Mouse (Mus musculus): Measurements from ENCODE around the gene A630095N17Rik. TPM values are rescaled to one million over a fixed set of nuclear protein-coding genes. Genes with fewer than 3 reads are reported as not detected.

The A630095N17Rik gene
- total RNA-seq, 2 experiments from 2014 or later = not detected

DNA sequence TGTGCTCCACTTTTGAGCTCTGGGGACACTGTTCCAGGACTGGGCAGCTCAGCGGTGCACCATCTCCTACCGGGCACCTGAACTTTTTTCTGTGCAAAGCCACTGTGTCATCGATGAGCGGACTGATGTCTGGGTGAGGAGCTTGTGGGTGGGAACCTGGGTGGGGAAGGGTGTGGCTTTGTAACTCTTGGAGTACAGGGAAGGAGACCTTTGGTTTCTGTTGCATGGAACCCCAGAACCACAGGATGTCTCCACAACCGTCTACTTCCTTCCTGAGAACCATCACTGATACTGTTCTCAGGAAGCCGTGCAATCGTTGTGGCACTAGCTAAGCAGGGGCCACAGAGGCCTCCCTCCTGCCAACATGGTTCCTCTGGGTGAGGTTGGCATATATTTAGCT lies 18.8 kb downstream of the A630095N17Rik start:
- no peak for DNase-seq

DNA sequence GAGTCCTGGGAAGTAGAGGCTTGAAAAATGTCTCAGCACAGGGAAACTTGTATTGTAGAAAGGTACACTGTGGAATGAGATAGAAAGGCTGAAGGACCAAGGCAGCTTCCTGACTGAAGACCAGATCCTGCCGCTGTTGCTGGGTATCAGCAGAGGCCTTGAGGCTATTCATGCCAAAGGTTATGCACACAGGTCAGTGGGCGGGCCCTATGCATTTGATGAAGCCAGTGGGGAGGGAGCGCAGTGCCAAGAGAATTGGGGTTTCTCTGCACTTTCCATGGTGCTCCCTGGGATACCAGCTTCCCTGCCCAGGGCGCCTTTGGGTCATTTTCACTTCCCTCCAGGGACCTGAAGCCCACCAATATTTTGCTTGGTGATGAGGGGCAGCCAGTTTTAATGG lies 19.4 kb downstream of the A630095N17Rik start:
- DNase-seq = no peak

DNA sequence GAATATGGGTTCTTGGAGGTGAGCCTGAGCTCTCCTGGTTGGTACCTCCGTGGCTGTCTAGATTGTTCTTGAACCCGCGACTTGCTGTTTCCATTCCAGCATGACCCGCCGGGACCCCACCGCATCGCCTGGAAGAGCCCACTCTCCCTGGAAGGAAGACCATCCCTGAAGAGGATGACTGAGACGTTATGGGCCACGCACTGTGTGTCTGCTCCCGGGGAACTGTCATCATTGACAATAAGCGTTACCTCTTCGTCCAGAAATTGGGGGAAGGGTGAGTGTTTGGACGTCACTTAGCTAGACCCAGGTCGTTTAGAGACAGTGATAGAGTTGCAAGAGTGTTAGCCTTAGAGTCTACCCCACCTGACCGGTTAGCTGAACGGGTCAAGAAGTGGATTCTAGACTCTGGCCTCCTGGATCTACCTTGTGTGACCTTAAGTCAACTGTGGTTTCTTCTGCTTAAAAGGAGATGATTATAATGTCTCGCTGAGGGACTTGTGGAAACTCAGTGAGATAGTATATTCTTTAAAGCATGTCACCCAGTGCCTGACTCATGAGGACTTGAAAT lies 20.7 kb downstream of the A630095N17Rik start:
- DNase-seq = no peak

GRCm38 (mm10) chr1:75210136-75211087 lies 21.5 kb downstream of the A630095N17Rik start, which contains the start of the genes Glb1l and Stk16:
Gene Glb1l (minus strand): TSS chr1:75210813.
Gene Stk16 (plus strand): TSS chr1:75210838.
- peak; percentile 94 for DNase-seq

- DNase-seq = no peak
Measured at GRCm38 (mm10) chr1:75208967-75209678, 22.8 kb downstream of the A630095N17Rik start.

DNA sequence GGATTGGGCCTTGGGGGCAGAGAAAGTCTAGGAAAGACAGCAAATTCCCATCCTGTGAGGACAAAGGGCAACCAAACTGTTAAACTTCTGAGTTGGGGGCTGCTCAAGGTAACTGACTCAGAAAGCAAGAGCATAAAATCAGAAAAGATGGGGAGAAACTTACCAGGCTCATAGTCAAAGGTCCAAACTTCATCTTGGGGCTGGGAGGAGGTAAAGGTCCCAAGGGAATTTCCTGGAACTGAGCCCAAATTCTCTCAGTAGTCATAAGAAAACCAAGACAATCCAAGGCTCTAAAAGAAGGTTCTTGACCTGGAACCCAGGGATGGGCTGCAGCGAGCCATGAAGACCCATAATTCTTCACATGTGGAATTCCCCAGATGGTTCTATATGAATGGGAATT lies 30.7 kb downstream of the A630095N17Rik start:
- DNase-seq = no peak

DNA sequence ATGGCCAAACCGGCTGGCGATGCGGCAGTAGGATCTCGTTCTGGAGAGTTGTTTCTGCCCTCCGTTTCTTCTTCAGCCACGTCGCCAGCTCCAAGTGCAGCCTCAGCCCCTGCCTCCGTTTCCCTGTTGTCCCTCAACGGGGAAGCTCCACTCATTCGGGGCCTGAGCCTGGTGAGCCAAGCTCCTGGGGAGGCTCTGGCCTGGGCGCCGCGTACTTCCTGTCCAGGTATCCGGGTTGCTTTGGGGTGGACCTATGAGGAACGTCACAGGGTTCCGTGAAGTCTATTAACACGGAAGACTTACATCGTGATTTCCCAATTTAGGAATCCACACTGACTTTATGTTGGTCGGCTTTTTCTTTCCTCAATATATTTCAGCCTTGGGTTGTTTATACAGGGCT lies 39.5 kb downstream of the A630095N17Rik start:
- DNase-seq = no peak

DNA sequence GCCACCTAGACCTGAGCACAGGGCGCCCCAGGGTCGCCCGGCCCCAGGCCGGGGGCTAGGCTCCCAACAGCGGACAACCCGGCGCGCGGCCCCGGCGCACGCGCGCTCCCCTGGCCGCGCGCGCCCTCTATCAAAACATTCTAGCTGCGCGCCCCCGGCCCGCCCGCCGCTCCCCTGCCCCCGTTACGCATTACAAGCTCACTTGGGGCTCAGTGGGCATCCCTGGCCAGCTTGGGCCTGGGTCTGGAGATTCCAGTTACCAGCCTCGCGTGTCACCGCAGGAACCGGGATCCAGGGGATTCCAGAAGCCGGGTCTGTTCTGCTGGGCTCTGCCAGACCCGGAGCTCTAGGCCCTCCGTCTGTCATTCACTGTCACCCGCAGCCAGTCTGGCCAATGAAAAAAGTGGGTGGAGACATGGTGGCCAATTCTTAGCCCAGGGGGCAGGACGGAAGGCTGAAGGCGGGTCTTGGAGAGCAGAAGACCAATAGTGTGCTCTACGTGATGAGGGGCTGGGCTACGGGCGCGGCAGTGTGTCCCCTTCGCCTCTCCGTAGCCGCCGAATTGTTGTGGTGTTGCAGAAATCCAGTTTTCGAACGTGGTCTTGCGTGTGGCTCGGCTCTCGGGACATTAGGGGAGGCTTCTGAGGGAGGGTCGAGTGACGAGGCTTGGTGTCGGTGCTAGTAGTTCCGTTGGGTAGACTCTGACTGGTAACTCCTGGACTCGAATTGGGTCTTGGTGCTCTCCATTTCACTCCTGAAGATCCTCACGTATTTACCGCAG lies 40.1 kb downstream of the A630095N17Rik start, which contains the start of the genes Ankzf1 and Atg9a:
TSS of gene Ankzf1 (plus strand) at position 530 of the 781 bp plus-strand sequence.
TSS of gene Atg9a (minus strand) at position 575 of the 781 bp plus-strand sequence.
- peak; percentile 98 for DNase-seq

- DNase-seq = no peak
Measured at GRCm38 (mm10) chr1:75191258-75191621, 40.7 kb downstream of the A630095N17Rik start.

DNA sequence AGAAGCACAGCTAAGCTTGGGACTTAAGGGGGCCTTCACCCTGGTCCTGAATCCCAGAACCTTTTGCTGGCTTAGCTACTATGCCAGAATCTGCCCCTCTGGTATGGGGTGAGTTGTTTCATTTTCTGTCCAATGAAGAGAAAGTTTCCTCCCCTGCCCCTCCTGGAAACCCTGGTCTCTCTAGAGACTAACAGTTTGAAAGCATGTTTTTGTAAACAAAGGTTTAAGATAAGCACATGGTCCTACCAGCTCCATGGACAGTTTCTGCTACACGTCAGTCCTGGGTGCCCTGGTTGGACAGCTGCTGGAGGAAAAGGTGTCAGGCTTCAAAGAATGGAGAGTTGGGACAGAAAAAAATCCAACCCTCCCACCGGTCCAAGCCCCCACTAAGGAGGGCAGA lies 41.3 kb downstream of the A630095N17Rik start:
- no peak for DNase-seq

DNA sequence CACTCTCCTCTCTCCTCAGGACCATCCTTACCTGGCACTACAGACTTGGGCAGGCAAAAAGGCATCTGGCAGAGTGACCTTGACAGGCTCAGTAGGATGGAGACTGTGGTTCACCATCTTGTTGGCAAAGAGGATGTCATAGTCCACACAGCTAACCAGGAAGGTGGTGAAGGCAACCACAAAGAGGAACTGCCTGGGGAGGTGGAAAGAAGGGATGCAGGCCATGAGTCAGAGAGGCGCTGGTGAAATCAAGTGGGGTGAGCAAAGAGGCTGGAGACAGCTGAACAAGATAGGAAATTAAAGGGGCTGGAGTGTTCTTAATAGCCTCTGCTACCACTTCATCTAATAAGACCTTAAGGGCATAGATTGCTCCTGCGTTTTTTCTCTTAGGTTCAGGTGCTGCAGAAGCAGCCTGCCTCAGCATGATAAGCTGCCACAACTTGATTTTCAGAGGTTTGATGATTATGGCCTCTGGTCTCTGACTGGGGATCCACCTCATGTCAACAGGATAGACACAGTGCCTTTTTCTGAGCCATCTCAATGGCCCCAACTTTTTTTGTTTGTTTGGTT lies 43.9 kb downstream of the A630095N17Rik start:
- no peak for DNase-seq

GRCm38 (mm10) chr1:75187126-75187525 lies 44.8 kb downstream of the A630095N17Rik start:
- no peak for DNase-seq

GRCm38 (mm10) chr1:75185495-75185894 lies 46.4 kb downstream of the A630095N17Rik start:
- no peak for DNase-seq

- DNase-seq = no peak
Measured at GRCm38 (mm10) chr1:75182160-75182559, 49.7 kb downstream of the A630095N17Rik start.

GRCm38 (mm10) chr1:75181377-75181870 lies 50.5 kb downstream of the A630095N17Rik start:
- no peak for DNase-seq

DNA sequence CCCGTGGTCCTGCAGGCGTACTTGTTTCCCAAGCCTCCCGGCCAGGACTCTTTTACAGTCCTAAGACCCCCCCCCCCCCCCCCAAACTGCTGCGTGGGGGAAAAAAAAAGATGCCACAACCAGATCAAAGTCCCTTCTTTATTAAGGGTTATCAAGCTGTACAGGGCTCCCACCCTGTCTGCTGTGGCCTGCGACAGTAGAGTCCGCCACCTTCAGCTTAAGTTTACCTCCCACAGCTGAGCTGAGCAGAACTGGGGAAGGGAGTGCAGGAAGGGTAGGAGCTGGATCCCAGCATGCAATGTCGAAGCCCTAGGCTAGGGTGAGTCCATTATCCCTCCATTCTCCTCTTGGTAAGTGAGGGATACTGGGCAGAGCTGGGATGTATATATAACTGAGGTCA lies 51.2 kb downstream of the A630095N17Rik start:
- DNase-seq = no peak

- peak; percentile 85 for DNase-seq
Measured at GRCm38 (mm10) chr1:75180105-75180590, 51.8 kb downstream of the A630095N17Rik start, which contains the start of gene Abcb6. Gene Abcb6 (minus strand): TSS chr1:75180392.

DNA sequence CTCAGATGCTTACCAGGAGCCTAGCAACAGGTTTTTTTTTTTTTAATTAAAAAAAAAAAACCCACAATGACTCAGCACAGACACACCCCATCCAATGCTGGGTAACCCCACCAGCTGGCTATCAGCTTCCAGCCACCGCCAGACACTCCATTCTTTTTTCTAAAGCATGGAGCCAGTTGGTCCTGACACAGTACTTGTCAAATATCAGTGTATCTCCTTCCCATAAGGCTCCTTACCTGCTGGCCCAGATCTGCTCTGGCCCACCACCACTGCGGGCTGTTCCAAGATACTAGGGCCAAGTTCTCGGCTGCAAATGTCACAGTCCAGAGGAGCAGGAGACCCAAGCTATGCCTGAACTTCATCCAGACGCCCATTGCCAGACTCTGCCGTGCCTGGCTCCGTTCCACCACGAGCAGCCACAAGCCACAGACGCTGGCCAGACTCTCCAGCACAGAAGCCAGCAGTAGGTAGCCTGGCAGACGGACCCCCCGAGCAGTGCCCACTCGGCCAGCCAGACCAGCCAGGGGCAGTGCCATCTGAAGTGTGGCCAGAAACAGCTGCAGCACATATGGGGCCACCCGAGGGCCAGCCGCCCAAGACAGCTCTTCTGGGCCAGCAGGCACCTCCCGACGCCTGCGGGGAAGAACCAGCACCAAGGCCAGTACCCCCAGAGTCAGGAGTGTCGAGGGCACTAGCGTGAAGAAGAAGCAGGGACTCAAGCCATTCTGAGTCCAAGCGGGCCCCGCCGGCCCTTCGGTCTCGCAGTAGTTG lies 52.4 kb downstream of the A630095N17Rik start:
- peak; percentile 65 for DNase-seq

Data from gastrocnemius, postnatal 25 days (tissue).